Mouse (Mus musculus): ENCODE data around the gene Dhx8. TPM values are rescaled to one million over a fixed set of nuclear protein-coding genes. Genes with fewer than 3 reads are reported as not detected.

The Dhx8 gene
- polyA plus RNA-seq, 1 experiment from 2014 or later: 60.5 TPM

DNA sequence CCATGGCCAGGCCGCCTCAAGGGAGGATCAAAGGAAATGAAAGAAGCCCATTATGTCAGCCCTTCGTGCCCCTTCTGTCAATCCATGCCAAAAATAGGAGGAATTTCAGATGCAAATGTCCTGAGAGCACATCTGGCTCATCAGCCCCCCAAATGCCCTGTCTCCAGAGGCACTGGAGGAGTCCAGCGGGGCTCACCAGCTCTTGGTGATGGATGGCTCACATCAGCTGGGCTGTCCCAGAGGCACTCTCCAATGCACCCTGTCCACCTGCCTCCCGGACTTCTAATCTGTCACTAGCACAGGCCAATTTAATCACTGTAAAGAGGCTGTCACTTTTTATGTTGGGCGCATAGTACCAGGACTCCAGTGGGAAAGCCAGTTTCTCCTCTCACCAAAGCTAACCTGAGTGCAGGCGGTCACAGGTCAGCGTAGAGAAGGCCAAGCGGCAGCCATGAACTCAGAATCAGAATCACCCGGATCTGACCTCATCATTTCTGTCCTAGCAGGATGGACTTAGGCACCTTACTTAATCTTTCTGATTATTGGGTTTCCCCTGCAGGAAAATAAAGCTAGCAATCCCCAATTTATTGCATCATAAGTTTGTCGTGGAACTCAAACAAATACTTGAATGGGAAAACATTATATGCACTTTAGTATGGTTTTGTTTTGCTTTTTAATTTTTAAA, 25.8 kb upstream of the Dhx8 start:
- Histone ChIP-seq H3K4me3 (no peak overlapping the region), H3K9me3 (replicated peaks) (no peaks in the 10 kb centered on the region), H3K36me3 (no peaks in the 10 kb centered on the region), H3K27ac (no peak overlapping the region), H3K27me3 (ENCODE audit: low read depth, poor library complexity, severe bottlenecking) (no peaks in the 10 kb centered on the region), H3K4me1 (peaks cover 26% of the 10 kb centered on the region)
- DNase-seq (ENCODE audit: low spot score): no peak
- WGBS: 73% methylated on average over 10 of the region's 10 CpGs

DNA sequence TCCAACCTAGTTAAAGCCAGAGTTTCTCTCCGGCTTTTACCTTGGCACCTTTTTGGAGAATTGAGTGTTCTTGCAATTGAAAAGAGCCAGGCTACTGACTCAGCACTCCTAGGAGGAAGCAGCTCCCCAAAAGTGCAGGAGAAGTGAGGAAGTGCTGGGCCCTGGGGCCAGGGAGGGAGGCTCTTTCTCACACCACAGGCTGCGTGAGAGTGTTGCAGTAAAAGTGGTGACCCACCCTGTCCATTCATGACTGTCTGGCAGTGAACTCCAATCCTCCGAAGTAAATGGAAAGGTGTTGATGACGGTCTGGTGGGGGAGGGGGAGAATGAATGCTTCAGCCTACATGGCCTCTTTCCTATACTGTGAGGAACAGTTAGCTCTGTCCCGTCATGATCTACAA, 24.2 kb upstream of the Dhx8 start:
- Histone ChIP-seq H3K4me1 (peaks cover 22% of the 10 kb centered on the region), H3K27ac (no peak overlapping the region), H3K27me3 (ENCODE audit: low read depth, poor library complexity, severe bottlenecking) (no peaks in the 10 kb centered on the region), H3K36me3 (no peaks in the 10 kb centered on the region), H3K9me3 (replicated peaks) (no peaks in the 10 kb centered on the region), H3K4me3 (no peak overlapping the region)
- DNase-seq (ENCODE audit: low spot score): no peak
- WGBS: 40% methylated on average over 5 of the region's 5 CpGs

DNA sequence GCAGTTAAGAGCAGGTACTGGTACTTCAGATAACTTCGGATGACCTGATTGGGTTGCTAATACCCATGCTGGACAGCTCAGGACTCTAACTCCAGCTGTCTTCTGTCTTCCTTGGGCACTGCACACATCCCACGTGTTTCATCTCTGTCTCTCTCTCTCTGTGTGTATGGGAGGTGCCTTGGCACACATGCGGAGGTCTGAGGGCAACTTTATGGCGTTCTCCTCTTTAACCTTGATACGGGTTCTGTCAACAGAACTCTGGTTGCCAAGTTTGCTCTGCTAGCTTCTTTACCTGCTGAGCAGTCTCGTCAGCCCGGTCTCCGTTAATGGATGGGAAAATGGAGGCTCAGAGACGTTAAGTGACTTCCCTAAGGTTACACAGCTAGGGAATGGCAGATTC, 19.9 kb upstream of the Dhx8 start:
- 87% methylated on average over 9 of the region's 9 CpGs for WGBS
- DNase-seq (ENCODE audit: low spot score): no peak

DNA sequence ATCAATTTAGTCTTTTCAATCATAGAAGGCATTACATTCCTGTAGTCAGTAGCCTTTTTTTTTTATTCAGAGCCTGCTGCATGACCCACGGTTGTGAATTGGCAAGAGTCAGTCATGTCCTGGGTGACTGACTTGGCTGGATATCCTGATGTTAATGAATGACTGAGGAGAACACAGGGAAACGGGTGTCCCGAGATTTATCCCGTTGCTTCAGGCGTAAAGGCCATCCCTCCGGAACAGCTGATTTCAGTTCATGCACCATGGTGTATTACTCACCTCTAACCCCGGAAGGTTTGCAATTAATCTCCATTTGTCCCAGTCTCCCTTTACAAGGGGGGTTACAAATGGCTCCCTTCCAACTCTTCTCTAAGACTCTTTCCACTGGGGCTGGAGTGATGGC, 18.7 kb upstream of the Dhx8 start:
- 77% methylated on average over 7 of the region's 7 CpGs for WGBS
- Histone ChIP-seq H3K27ac (no peak overlapping the region), H3K9me3 (replicated peaks) (no peaks in the 10 kb centered on the region), H3K27me3 (ENCODE audit: low read depth, poor library complexity, severe bottlenecking) (no peaks in the 10 kb centered on the region), H3K36me3 (no peaks in the 10 kb centered on the region), H3K4me1 (no peaks in the 10 kb centered on the region), H3K4me3 (no peak overlapping the region)
- DNase-seq (ENCODE audit: low spot score): no peak

More for the DNA sequence above, 19.9 kb upstream of the Dhx8 start:
- no peaks in the 10 kb centered on the region for H3K27me3 ChIP-seq (ENCODE audit: low read depth, poor library complexity, severe bottlenecking)
- H3K36me3 ChIP-seq: no peaks in the 10 kb centered on the region
- H3K4me1 ChIP-seq: peaks cover 4% of the 10 kb centered on the region
- H3K27ac ChIP-seq: no peak overlapping the region
- H3K4me3 ChIP-seq: no peak overlapping the region
- no peaks in the 10 kb centered on the region for H3K9me3 ChIP-seq (replicated peaks)

DNA sequence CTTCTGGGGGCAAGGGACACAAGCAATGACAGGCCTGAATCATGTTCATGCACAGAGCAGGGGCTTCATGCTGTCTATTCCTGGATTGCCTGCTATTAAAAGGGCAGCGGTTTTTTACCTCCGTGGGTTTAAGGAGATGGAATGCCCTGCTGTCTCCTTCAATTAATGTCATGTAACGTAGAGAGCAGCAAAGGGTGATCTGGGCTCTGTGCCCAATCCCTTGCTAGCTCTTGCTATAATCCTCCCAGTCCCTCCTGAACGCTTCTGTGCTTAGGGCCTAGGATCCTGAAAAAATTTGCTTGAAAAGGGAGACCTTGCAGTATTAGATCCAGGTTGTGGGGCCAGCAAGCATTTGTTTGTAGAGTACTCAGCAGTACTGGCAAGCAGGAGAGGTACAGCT, 14.4 kb upstream of the Dhx8 start:
- no peaks in the 10 kb centered on the region for H3K4me1 ChIP-seq
- no peaks in the 10 kb centered on the region for H3K36me3 ChIP-seq
- H3K27ac ChIP-seq: no peak overlapping the region
- no peak for DNase-seq (ENCODE audit: low spot score)
- no peaks in the 10 kb centered on the region for H3K9me3 ChIP-seq (replicated peaks)
- WGBS: 61% methylated on average over 4 of the region's 4 CpGs
- no peak overlapping the region for H3K4me3 ChIP-seq
- H3K27me3 ChIP-seq (ENCODE audit: low read depth, poor library complexity, severe bottlenecking): no peaks in the 10 kb centered on the region

DNA sequence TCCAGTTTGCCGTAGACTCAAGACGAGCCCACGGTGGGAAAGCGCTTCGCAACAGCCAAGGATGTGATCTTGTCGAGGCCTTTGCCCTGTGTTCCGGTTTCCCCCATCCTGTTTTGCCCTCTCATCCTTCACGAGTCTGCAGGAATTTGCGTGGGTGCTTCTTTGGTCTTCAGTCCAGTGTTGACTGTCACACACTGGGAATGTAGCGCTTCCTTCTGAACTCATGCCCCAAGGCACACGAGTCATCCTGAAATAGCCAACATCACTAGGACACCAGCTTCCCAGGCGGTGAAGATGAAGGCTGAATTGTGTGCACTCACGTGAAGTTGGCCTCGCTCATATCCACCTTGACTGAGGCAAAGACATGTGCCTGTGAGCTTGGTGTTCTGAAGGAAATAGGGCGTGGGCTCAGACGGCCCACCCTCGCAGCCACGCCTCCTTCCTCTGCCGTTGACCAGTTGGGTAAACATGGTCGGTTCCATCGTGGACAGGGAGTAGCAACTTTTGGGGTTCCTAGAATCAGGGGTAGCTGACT, 12.7 kb upstream of the Dhx8 start:
- DNase-seq (ENCODE audit: low spot score): no peak
- H3K4me3 ChIP-seq: no peak overlapping the region
- H3K4me1 ChIP-seq: no peaks in the 10 kb centered on the region
- no peaks in the 10 kb centered on the region for H3K27me3 ChIP-seq (ENCODE audit: low read depth, poor library complexity, severe bottlenecking)
- no peaks in the 10 kb centered on the region for H3K36me3 ChIP-seq
- H3K27ac ChIP-seq: no peak overlapping the region
- WGBS: 86% methylated on average over 21 of the region's 21 CpGs
- H3K9me3 ChIP-seq (replicated peaks): no peaks in the 10 kb centered on the region

DNA sequence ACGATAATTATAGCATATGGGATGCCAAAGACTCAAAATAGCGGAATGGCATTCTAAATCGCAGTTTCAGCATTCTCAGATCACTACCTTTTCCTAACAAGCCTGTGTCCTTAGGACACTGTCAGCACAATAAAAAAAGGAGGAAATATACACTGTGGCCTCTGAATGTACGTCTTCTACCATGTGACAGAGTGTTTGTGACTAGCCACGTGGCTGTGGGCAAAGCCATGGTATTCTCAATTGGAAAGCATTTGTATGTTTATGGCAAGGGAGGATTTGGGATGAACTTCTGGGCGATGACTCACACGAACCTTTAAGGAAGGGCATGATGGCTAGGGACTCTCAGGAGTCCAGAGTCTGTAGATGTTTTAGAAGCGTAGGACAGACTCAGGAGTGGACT, 7.7 kb upstream of the Dhx8 start:
- peaks cover 11% of the 10 kb centered on the region for H3K4me1 ChIP-seq
- no peaks in the 10 kb centered on the region for H3K9me3 ChIP-seq (replicated peaks)
- H3K36me3 ChIP-seq: no peaks in the 10 kb centered on the region
- H3K27ac ChIP-seq: no peak overlapping the region
- no peak overlapping the region for H3K4me3 ChIP-seq
- no peaks in the 10 kb centered on the region for H3K27me3 ChIP-seq (ENCODE audit: low read depth, poor library complexity, severe bottlenecking)
- 85% methylated on average over 8 of the region's 8 CpGs for WGBS
- no peak for DNase-seq (ENCODE audit: low spot score)

DNA sequence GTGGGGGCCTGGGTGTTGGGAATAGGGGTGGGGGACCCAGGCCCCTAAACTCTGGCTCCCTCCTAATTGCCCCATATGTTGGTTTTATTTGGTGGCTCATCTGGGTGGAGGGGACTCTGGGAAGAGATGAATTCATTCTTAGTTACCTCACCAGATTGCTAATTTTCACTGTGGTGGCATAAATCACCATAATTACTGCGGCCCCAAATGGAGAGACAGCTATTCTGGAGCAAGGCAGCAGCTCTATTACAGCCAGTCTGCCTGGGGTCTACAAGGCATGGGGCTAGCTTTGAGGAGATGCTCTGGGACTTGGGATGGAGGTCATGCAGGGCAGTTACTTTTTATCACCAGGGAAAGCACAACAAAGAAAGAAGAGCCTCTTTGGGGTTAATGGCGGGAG, 6.0 kb upstream of the Dhx8 start:
- no peaks in the 10 kb centered on the region for H3K9me3 ChIP-seq (replicated peaks)
- DNase-seq (ENCODE audit: low spot score): no peak
- peaks cover 11% of the 10 kb centered on the region for H3K4me1 ChIP-seq
- peak overlapping the region; percentile 53; the same call in 1 of the 2 replicates for H3K27ac ChIP-seq
- no peak overlapping the region for H3K4me3 ChIP-seq
- H3K27me3 ChIP-seq (ENCODE audit: low read depth, poor library complexity, severe bottlenecking): no peaks in the 10 kb centered on the region
- no peaks in the 10 kb centered on the region for H3K36me3 ChIP-seq
- 11% methylated on average over 2 of the region's 2 CpGs for WGBS

DNA sequence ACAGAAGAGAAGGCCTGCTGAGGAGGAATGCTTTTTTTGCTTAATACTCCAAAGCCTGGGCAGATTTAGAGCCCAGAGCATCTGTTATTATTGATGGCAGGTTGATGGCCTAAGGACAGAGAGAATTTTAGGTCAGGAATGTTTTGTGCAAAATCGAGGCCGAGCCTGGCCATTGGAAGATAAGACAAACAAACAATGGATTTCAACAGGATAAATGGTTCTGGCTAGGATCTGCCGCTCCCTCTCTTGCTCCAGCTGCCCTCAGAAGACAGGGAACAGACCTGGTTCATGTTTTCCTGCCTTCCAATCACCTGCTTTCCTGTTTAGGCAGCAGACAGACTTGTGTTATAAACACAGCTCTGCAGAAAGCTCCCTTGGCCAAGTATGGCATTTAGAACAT, 3.4 kb upstream of the Dhx8 start:
- Histone ChIP-seq H3K27ac (no peak overlapping the region), H3K27me3 (ENCODE audit: low read depth, poor library complexity, severe bottlenecking) (no peaks in the 10 kb centered on the region), H3K9me3 (replicated peaks) (no peaks in the 10 kb centered on the region), H3K4me3 (no peak overlapping the region), H3K36me3 (no peaks in the 10 kb centered on the region), H3K4me1 (peaks cover 20% of the 10 kb centered on the region)
- no peak for DNase-seq (ENCODE audit: low spot score)
- 37% methylated on average over 3 of the region's 3 CpGs for WGBS

DNA sequence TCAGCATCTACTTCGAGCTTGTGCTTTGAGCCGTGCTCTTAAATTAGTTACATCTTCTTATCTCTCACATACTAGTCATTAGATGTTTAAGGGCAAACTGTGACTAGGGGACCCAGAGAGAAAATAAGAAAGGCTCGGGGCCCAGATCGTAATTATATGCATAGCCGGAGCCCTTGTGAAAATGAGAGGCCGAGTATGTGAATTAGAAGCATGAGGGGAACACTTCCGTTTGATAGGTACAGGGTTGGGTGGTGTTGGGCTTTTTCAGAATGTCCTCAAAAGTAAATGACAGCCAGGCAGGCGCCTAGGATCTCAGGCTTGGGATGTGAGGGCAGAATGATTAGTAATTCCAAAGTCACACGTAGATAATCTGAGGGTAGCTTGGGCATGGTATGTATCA, 877 bp downstream of the Dhx8 start:
- no peak for DNase-seq (ENCODE audit: low spot score)
- peaks cover 9% of the 10 kb centered on the region for H3K4me1 ChIP-seq
- no peaks in the 10 kb centered on the region for H3K9me3 ChIP-seq (replicated peaks)
- no peaks in the 10 kb centered on the region for H3K27me3 ChIP-seq (ENCODE audit: low read depth, poor library complexity, severe bottlenecking)
- peaks cover 42% of the 10 kb centered on the region for H3K36me3 ChIP-seq
- 0 out of 2 replicates have a peak overlapping the region, but pooled peaks have one; percentile 82 for H3K27ac ChIP-seq
- H3K4me3 ChIP-seq: peak overlapping the region; percentile 77
- WGBS: 35% methylated on average over 9 of the region's 9 CpGs

DNA sequence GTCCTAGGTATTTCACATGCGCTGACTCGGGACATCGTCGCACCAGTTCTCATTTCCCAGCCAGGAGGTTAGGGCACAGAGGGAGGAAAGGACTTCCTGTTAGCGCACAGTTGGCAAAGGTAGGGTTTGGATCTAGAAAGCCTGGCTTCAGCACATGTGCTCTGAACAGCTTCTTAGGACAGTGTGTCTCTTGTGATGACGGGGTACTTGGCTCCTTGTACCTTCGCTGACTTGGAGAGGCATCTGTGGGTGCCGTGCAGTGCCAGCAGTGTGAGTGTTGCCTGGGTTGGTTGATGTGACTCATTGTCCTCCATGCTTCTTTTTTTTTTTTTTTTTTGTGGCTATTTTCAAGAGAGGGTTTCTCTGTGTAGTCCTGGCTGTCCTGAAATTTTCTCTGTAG, 23.9 kb downstream of the Dhx8 start:
- H3K4me1 ChIP-seq: no peaks in the 10 kb centered on the region
- 95% methylated on average over 8 of the region's 8 CpGs for WGBS
- H3K27me3 ChIP-seq (ENCODE audit: low read depth, poor library complexity, severe bottlenecking): no peaks in the 10 kb centered on the region
- H3K4me3 ChIP-seq: no peak overlapping the region
- DNase-seq (ENCODE audit: low spot score): no peak
- H3K27ac ChIP-seq: no peak overlapping the region
- peaks cover 98% of the 10 kb centered on the region for H3K36me3 ChIP-seq
- H3K9me3 ChIP-seq (replicated peaks): no peaks in the 10 kb centered on the region

DNA sequence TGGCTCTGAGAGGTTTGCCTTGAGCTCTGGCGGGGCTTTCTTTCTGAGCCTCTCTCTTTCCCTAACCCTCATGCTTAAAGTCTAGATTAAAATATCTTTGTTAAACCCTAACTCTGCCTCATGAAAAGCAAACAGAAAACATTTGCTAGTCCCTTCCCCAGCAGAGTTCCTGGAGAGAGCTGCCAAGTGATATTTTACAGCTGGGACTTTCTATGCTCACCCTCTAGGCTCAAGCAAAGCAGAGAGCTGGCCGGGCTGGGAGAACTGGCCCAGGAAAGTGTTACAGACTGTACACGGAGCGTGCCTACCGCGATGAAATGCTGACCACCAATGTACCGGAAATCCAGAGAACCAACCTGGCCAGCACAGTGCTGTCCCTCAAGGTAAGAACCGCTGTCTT, 24.6 kb downstream of the Dhx8 start:
- Histone ChIP-seq H3K9me3 (replicated peaks) (no peaks in the 10 kb centered on the region), H3K4me3 (no peak overlapping the region), H3K27ac (no peak overlapping the region), H3K4me1 (no peaks in the 10 kb centered on the region), H3K27me3 (ENCODE audit: low read depth, poor library complexity, severe bottlenecking) (no peaks in the 10 kb centered on the region), H3K36me3 (peaks cover 98% of the 10 kb centered on the region)
- WGBS: 98% methylated on average over 8 of the region's 8 CpGs
- no peak for DNase-seq (ENCODE audit: low spot score)

DNA sequence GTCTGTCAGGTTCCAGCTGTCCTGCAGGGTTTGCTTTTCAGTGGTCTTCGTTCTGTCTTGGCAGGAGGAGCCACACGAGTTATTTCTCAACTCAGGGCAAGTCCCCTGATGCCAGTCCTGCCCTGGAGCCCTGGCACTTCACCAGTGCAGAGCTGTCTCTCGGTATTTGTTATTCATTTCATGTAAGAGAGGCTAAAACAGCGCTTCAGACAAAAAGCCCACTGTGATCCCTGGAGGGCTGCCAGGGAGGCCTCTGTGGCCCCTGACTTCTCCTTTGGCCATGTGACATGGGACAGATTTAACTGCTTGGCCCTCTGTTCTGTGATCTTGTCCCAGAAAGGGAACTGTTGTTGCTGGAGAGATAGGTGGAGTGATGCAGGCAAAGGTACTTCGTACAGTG, 25.7 kb downstream of the Dhx8 start:
- WGBS: 95% methylated on average over 5 of the region's 5 CpGs
- Histone ChIP-seq H3K27ac (no peak overlapping the region), H3K27me3 (ENCODE audit: low read depth, poor library complexity, severe bottlenecking) (no peaks in the 10 kb centered on the region), H3K4me1 (no peaks in the 10 kb centered on the region), H3K36me3 (peaks cover 97% of the 10 kb centered on the region), H3K9me3 (replicated peaks) (no peaks in the 10 kb centered on the region), H3K4me3 (no peak overlapping the region)
- no peak for DNase-seq (ENCODE audit: low spot score)

DNA sequence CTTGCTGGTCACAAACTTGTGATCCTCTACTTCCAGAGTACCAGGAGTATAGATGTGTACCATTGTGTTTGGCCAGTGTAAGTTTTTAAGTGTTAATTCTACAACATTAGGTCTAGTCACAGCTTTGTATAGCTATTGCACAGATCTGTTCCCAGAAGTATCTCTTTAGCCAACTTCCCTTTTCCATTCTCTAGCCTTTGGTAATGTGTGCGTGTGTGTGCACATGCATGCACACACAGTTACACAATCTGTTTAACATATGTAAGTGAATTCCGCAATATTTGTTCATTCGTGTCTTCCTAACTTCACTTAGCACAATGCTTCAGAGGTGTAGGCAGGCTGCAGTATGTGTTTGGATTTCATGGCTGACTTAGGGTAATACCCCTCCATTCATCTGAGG, 26.8 kb downstream of the Dhx8 start:
- peaks cover 96% of the 10 kb centered on the region for H3K36me3 ChIP-seq
- no peak for DNase-seq (ENCODE audit: low spot score)
- no peak overlapping the region for H3K4me3 ChIP-seq
- H3K27me3 ChIP-seq (ENCODE audit: low read depth, poor library complexity, severe bottlenecking): no peaks in the 10 kb centered on the region
- no peaks in the 10 kb centered on the region for H3K4me1 ChIP-seq
- 97% methylated on average over 3 of the region's 3 CpGs for WGBS
- H3K27ac ChIP-seq: no peak overlapping the region
- no peaks in the 10 kb centered on the region for H3K9me3 ChIP-seq (replicated peaks)

Data from limb, embryonic 10.5 days (tissue).